13 mouse cellular contexts compared by ENCODE assay signal in genomic region chr13:32610970-32611369, GRCm38 (mm10).
A peak's percentile ranks its signal among the peaks of the same experiment; 100 is the strongest.
DNase-seq lines count a peak whose midpoint lies in the region; ATAC-seq and TF ChIP-seq lines count a peak whose summit lies in the region.
"Had no signal": no experiment of that assay in that cellular context is flagged by ENCODE, and none has a peak within 500 bp of the region (broad histone marks: within the 10 kb centered on the region; RNA-seq: fewer than 3 reads in every experiment).

No protein-coding gene starts in this region.

- H3K4me3 ChIP-seq in kidney, postnatal 0 days (replicated peaks; ENCODE audit: low read depth, low read length): no peak overlapping the region
- H3K4me3 ChIP-seq in bone marrow, adult 2 months (replicated peaks; ENCODE audit: control insufficient read depth, low read depth, low read length): no peak overlapping the region
- no peak overlapping the region for H3K4me3 ChIP-seq in midbrain, postnatal 0 days (ENCODE audit: low read depth, low read length)

- peak; percentile 40 for DNase-seq in adrenal gland, adult 8-10 months
- no peak for DNase-seq in adrenal gland, postnatal 4 days (ENCODE audit: low spot score in 2 of 2)
- peak; percentile 49 for DNase-seq in kidney, postnatal 0 days (ENCODE audit: low spot score)
- DNase-seq in kidney, postnatal 25 days: no peak
- DNase-seq in lung, postnatal 36 days: peak; percentile 23
- DNase-seq in layer of hippocampus, postnatal 36 days: no peak
- DNase-seq in midbrain, postnatal 0 days (ENCODE audit: low spot score): no peak
- DNase-seq: cerebellum, postnatal 36 days; liver had no signal

- H3K9ac ChIP-seq in kidney, postnatal 0 days (ENCODE audit: low read depth, low read length): no peak overlapping the region
- H3K9ac ChIP-seq in midbrain, postnatal 0 days (replicated peaks; ENCODE audit: low read length, poor library complexity, severe bottlenecking): no peak overlapping the region

- 0 out of 2 replicates have a peak overlapping the region, but pooled peaks have one; percentile 21 for H3K4me2 ChIP-seq in kidney, postnatal 0 days (ENCODE audit: low read length)
- no peak overlapping the region for H3K4me2 ChIP-seq in midbrain, postnatal 0 days (ENCODE audit: low read depth, low read length, poor library complexity, severe bottlenecking)
- H3K4me2 ChIP-seq: midbrain, embryonic 11.5 days had no signal

- no peak overlapping the region for H3K27ac ChIP-seq in kidney, postnatal 0 days
- peak overlapping the region; percentile 19 for H3K27ac ChIP-seq in bone marrow, adult 2 months (ENCODE audit: control insufficient read depth, insufficient read depth, low read depth, low read length, poor library complexity)
- H3K27ac ChIP-seq in midbrain, postnatal 0 days (ENCODE audit: low read depth, low read length): no peak overlapping the region

- TF ChIP-seq POLR2A in bone marrow, adult 2 months (IDR thresholded peaks at IDR 0.05; ENCODE audit: borderline replicate concordance, control insufficient read depth, low read depth, low read length): no peak

- H3K4me1 ChIP-seq in kidney, postnatal 0 days (replicated peaks; ENCODE audit: insufficient read depth, low read length): 0 out of 2 replicates have a peak, but pooled peaks cover 5% of the 10 kb centered on the region
- peaks cover 2% of the 10 kb centered on the region; the same call in 1 of the 2 replicates for H3K4me1 ChIP-seq in bone marrow, adult 2 months (ENCODE audit: control insufficient read depth, insufficient read depth, low read length)
- no peaks in the 10 kb centered on the region for H3K4me1 ChIP-seq in midbrain, postnatal 0 days (ENCODE audit: insufficient read depth, low read length)

- 10% methylated on average over 5 of the region's 5 CpGs for WGBS in kidney, postnatal 0 days
- 23% methylated on average over 5 of the region's 5 CpGs for WGBS in bone marrow, adult 2 months
- 71% methylated on average over 5 of the region's 5 CpGs for WGBS in midbrain, postnatal 0 days

- H3K36me3 ChIP-seq in kidney, postnatal 0 days (ENCODE audit: insufficient read depth, low read length): no peaks in the 10 kb centered on the region
- H3K36me3 ChIP-seq in midbrain, postnatal 0 days (ENCODE audit: insufficient read depth, low read length): no peaks in the 10 kb centered on the region

- no peak for TF ChIP-seq CTCF in kidney, postnatal 0 days (IDR thresholded peaks at IDR 0.05; ENCODE audit: low read depth)
- TF ChIP-seq CTCF in bone marrow, adult 2 months (IDR thresholded peaks at IDR 0.05; ENCODE audit: control insufficient read depth, insufficient read depth, low read length): no peak
- no peak for TF ChIP-seq CTCF in midbrain, postnatal 0 days (IDR thresholded peaks at IDR 0.05)

- no peaks in the 10 kb centered on the region for H3K27me3 ChIP-seq in kidney, postnatal 0 days (ENCODE audit: insufficient read depth, low read length)
- H3K27me3 ChIP-seq in midbrain, postnatal 0 days (ENCODE audit: insufficient read depth, low read length): no peaks in the 10 kb centered on the region

- ATAC-seq in kidney, postnatal 0 days (replicated peaks; ENCODE audit: low FRiP score, low read depth): no peak
- ATAC-seq in midbrain, postnatal 0 days (ENCODE audit: low FRiP score): no peak
- ATAC-seq: forebrain, embryonic 14.5 days; hindbrain, embryonic 16.5 days had no signal

- H3K9me3 ChIP-seq in kidney, postnatal 0 days (replicated peaks; ENCODE audit: low read length): no peaks in the 10 kb centered on the region
- no peaks in the 10 kb centered on the region for H3K9me3 ChIP-seq in midbrain, postnatal 0 days (ENCODE audit: low read length)

Comparison
In these comparisons a context has a peak if more than half of its experiments do, and no peak if none do; other contexts are left out.
1. DNase-seq: peak in adrenal gland, adult 8-10 months (single experiment), kidney, postnatal 0 days (single experiment) and lung, postnatal 36 days (single experiment); none in adrenal gland, postnatal 4 days (0 of 2), kidney, postnatal 25 days (0 of 2), layer of hippocampus, postnatal 36 days (0 of 2) and midbrain, postnatal 0 days (single experiment).